Mouse (Mus musculus): ENCODE measurements at regions not wholly inside any gene's neighbourhood (a gene's known extent, or its start where the extent isn't known, plus 50 kb on each side); places are given as distances from the start of the nearest gene placed in this dataset.

DNA sequence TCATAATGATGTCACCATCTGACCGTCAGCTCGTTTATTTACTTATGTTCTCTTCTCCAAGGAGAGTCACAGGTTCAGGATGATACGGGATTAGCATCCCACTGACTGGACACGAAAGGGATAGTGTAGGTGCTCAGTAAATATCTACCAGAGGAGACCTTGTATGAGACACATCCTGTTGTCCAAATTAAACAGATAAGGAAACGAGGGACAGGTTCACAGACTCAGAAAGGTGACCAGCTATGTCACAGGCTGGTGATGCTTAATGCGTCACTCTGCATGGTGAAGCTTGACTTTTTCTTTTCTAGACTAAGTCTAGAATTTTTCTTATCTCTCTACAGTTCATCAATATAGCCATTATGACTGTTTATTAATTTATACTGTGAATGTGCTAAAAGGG, 235.2 kb upstream of the Sall1 start:
- DNase-seq (ENCODE audit: low spot score) = no peak

GRCm38 (mm10) chr8:89273276-89273675, 229.3 kb upstream of the Sall1 start:
- no peak for DNase-seq (ENCODE audit: low spot score)

- DNase-seq (ENCODE audit: low spot score) = no peak
Observed at GRCm38 (mm10) chr8:89272381-89272815, 228.4 kb upstream of the Sall1 start.

- no peak for DNase-seq (ENCODE audit: low spot score)
Observed at GRCm38 (mm10) chr8:89271381-89272355, 227.7 kb upstream of the Sall1 start.

DNA sequence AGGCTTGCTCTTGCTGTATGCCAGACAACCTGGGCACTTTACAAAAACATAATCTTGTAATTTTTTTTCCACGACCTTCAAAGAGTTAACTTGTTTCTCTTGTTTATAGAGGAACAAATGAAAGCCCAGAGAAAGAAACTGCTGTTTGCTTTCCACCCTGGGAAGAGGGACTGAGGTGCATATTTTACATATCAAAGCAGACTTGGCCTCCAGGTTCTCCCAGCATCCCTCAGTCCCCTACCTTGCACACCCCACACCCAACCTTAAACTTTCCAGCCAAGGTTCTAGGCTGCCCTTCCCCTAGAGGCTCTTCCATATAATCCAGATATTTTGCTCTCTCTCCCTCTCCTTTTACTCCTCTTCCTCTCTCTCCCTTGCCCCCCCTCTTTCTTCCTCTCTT, 226.0 kb upstream of the Sall1 start:
- DNase-seq (ENCODE audit: low spot score) = no peak

DNA sequence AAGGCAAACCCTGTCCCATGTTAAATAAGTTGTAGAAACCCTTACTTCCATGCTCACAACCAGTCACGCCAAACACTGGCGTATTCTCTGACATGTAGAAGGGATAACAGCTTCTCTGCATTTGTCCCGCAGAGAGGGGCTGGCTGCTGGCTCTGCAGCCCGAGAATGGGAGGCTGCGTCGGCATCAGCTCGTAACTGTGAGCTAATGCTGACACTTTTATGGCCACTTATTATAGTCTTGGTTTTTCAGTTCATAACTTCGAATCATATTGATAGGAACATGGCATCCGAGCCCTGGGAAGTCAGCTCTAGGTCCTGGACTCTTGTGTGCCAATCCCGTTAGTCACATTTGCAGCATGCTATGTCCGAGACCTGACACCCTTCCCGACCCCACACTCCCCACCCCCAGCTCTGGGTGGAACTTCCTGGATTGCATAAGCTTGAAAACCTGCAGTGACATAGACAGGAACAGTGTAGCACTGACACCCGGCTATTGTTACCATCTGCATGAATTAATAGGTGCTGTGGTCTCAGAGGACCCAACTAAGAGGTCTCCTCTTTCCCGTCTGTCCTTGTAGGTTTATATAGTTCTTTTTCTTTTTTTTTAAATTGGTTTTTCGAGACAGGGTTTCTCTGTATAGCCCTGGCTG, 217.3 kb upstream of the Sall1 start:
- DNase-seq (ENCODE audit: low spot score) = no peak

DNA sequence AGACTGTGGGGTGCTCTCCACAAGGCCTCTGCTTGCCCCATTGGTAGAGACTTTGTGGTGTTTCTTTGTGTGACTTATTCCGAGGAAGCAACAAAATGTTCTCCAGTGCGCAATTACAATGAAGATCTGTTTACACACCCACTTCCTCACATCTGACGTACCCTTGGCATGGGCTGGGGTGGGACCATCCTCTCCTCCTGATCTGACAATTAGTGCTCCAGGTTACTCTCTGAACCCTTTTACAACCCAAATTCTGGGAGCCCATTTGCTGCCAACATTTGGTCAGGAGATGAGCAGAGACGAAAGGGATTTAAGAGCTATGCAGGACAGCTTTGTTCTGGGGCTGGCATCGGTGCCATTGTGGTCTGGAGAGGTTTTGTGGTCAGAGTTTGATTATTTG, 215.9 kb upstream of the Sall1 start:
- no peak for DNase-seq (ENCODE audit: low spot score)

DNA sequence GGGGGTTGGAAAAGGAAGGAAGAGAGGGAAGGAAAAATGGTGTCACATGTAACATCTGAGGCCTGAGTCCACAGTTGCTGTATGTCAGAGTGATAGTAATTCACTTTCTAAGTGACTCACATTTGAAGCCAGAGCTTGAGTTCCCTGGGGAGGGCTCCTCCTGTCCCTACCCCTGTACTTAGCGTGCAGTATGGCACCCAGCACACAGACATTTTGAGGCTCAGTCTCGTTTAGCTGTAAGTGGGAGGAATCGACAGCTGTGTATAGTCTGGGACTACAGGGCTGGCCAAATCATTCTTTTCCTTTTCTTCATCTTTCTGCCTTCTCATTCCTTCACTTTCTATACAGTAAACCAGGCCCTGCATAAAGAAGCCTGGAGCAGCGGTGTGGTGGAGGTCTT, 202.4 kb upstream of the Sall1 start:
- no peak for DNase-seq (ENCODE audit: low spot score)

GRCm38 (mm10) chr8:89245131-89245751, 201.3 kb upstream of the Sall1 start:
- no peak for DNase-seq (ENCODE audit: low spot score)

- no peak for DNase-seq (ENCODE audit: low spot score)
Observed at GRCm38 (mm10) chr8:89241686-89242085, 197.7 kb upstream of the Sall1 start.

DNA sequence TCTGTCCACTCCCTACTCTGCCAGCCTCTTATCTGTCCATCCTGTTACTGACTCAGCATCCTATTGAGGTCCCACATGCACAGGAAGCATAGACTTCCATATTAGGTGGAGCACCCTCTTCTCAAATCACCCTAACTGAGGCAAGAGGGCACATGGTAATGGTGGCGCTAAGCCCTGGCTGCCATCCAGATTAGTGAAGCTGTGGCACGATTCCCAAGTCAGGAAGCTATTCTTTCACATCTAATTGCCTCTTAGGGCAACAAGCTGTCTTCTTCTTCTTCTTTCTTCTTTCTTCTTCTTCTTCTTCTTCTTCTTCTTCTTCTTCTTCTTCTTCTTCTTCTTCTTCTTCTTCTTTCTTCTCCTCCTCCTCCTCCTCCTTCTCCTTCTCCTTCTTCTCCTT, 195.7 kb upstream of the Sall1 start:
- no peak for DNase-seq (ENCODE audit: low spot score)

DNA sequence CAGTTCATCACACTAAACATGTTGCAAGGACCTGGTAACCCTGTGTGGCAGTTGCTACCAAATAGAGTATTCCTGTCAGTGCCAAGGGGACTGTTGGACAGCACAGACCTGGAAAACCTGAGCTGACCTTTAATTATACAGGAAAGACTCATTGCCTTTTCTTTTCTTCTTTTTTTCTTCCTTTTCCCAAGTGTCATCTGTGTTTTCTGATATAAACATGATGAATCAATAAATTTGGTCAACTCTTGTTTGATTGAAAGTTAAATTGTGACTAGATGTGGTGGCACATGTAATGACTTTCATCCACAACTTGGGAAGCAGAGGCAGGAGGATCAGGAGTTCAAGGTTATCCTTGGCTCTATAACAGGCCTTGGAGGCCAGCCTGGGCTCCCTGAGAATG, 190.1 kb upstream of the Sall1 start:
- no peak for DNase-seq (ENCODE audit: low spot score)

DNA sequence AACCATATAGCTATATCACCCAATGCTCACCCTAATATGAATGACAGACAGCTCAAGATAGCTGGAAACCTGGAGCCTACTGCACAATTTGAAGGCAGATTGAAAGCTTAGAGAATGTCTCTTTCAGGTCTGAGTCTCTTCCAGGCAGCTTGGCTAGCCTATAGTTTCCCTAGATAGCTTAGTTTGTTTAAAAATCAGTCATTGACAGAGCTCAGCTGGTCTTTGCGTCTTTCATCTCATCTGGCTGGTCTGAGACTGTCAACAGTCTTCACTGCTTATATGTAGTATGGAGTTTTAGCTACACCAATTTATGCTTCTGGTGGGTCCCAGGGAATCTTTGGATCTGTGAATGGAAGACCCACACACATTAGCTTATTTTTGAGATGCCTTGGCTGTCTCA, 188.4 kb upstream of the Sall1 start:
- no peak for DNase-seq (ENCODE audit: low spot score)

DNA sequence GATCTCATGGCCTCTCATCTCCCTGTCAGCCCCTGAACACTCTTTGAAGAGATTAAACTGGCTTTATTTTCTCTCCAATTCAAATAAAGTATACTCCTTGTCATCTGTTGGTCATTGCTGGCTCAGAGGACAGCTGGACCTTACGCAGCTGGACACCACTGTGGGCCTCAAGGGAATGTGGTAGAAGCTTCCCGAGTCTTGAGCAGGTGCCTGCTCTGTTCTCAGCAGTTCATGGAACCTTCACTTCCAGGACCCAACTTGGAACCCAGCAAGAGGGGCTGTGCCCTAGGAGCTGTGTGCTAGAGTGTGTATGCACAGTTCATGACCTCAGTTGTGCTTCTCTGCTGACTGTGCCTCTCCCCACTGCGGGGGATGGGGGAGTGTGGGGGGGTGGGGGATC, 185.2 kb upstream of the Sall1 start:
- no peak for DNase-seq (ENCODE audit: low spot score)

- DNase-seq (ENCODE audit: low spot score) = no peak
Observed at GRCm38 (mm10) chr8:89220870-89221269, 176.9 kb upstream of the Sall1 start.

GRCm38 (mm10) chr8:89220381-89220780, 176.4 kb upstream of the Sall1 start:
- no peak for DNase-seq (ENCODE audit: low spot score)

GRCm38 (mm10) chr8:89219156-89219555, 175.2 kb upstream of the Sall1 start:
- DNase-seq (ENCODE audit: low spot score) = no peak

DNA sequence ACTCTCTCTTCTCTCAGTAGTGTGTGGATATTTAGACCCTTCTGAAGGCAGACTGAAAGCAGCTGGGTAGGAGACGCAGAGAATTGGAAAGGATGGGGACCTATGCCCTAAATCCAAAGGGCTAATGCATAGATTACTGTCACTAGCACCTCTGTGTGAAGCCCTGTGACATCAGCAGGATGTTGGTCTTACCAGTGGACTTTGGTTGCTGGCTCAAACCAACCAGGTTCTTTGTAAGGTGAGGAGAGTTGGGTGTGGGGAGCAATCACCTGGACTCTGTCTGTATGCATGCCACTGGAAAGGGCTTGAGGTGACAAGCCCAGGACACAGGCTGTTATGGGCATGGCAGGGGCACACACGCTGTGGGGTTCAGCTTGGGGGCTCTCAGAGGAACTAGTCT, 173.7 kb upstream of the Sall1 start:
- no peak for DNase-seq (ENCODE audit: low spot score)

DNA sequence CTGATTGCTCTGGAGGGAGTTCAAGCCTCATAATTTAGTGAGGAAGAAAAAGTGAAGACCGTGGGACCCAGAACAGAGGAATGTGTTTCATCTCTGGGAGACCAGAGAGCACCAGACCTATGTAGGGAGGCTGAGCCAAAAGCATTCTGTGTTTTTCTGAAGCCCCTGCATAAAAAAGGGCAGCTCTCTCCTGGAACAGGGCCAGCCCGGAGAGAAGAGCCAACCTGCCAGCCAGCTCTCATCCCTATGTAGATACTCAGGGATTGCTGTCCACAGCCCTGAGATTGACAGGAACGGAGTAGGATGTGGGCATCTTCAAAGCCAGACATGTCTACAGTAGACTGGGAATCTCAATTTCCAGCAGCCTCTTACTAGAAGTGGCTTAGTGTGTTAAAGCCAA, 168.0 kb upstream of the Sall1 start:
- DNase-seq (ENCODE audit: low spot score) = no peak

GRCm38 (mm10) chr8:89210684-89211083, 166.7 kb upstream of the Sall1 start:
- DNase-seq (ENCODE audit: low spot score) = no peak

DNA sequence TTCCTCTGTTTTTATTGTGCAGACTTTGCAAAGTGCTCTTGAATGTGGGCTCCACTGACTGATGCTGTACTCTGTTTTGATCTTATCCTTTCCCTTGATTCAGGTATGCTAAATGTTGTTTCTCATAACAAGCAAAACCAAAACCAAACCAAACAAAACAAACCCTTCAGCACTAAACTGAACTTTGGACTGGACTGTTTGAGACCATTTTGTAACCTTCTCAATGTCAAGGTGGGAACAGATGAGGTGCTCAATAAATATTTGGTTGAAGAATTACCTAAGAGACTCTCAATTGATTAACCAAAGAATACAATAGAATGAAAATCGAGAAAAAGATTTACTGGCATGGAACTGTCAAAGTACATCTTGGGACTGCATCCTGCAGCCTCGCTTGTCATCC, 163.9 kb upstream of the Sall1 start:
- DNase-seq (ENCODE audit: low spot score) = no peak

GRCm38 (mm10) chr8:89202484-89203096, 158.6 kb upstream of the Sall1 start:
- no peak for DNase-seq (ENCODE audit: low spot score)

DNA sequence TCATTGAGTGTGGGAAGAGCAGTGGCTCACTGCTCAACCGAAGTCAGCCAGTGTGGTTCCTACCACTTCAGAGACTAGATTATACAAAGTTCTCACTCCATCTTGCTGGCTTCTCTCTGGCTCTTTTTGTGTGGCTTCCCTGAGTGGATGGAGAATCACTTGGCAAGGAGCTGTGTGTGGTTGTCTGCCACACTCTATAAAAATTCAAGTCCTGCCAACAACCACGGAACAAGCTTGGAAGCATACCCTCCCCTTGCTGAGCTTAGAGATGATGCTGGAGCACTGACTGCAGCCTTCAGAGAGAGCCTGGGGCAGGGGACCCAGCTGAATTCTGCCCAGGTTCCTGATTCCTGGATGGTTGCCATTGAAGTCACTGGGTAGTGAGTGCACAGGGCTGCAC, 156.3 kb upstream of the Sall1 start:
- no peak for DNase-seq (ENCODE audit: low spot score)

Measured in T-cell, adult 2 months (primary cell).